Mouse (Mus musculus) embryonic facial prominence, embryonic 11.5 days (tissue): ENCODE results near the gene Gmeb2. TPM values are rescaled to one million over a fixed set of nuclear protein-coding genes. Genes with fewer than 3 reads are reported as not detected.
"Not testable (repeated sequence)": the region's sequence is repeated elsewhere in the genome, so short reads cannot be mapped to it uniquely, and the experiment has no call there.

ENCODE experiments used
- ATAC-seq: fragments of 200-750 bp; cut with Nextera tagmentation; replicated peaks from 2 replicates; pipeline ENCODE4 v1.8.0; 2017; ENCODE audit warnings: low read depth; ENCODE audit not compliant: insufficient number of reproducible peaks, low FRiP score, low TSS enrichment
- DNase-seq: peaks from one replicate; pipeline ENCODE4 v3.0.0-alpha.2; 2015; ENCODE audit warnings: low spot score
- H3K27ac ChIP-seq: fragments of 300-500 bp; sonication (generic); replicated peaks from 2 replicates; pipeline ENCODE4 v1.5.1; 2014; ENCODE audit warnings: mild to moderate bottlenecking, low read depth, low read length, control low read depth
- H3K27me3 ChIP-seq: fragments of 300-500 bp; sonication (generic); 2 replicates; pipeline ENCODE4 v1.6.1; 2014; ENCODE audit warnings: mild to moderate bottlenecking, low read length, moderate library complexity, mixed read lengths; ENCODE audit not compliant: control insufficient read depth, insufficient read depth
- H3K36me3 ChIP-seq: fragments of 300-500 bp; sonication (generic); replicated peaks from 2 replicates; pipeline ENCODE4 v1.6.1; 2014; ENCODE audit warnings: low read depth, mild to moderate bottlenecking, low read length, moderate library complexity, mixed read lengths; ENCODE audit not compliant: control insufficient read depth, insufficient read depth
- H3K4me1 ChIP-seq: fragments of 300-500 bp; sonication (generic); 2 replicates; pipeline ENCODE4 v1.6.1; 2014; ENCODE audit warnings: low read length, mixed read lengths; ENCODE audit not compliant: control insufficient read depth, insufficient read depth
- H3K4me2 ChIP-seq: fragments of 300-500 bp; sonication (generic); 2 replicates; pipeline ENCODE4 v1.6.1; 2014; ENCODE audit warnings: low read depth, mild to moderate bottlenecking, control low read depth, low read length, moderate library complexity
- H3K4me3 ChIP-seq: fragments of 300-500 bp; sonication (generic); 2 replicates; pipeline ENCODE4 v1.5.1; 2014; ENCODE audit warnings: low read depth, low read length, control low read depth
- H3K9ac ChIP-seq: fragments of 300-500 bp; sonication (generic); replicated peaks from 2 replicates; pipeline ENCODE4 v1.6.1; 2014; ENCODE audit warnings: mild to moderate bottlenecking, control low read depth, low read length
- H3K9me3 ChIP-seq: fragments of 300-500 bp; sonication (generic); replicated peaks from 2 replicates; pipeline ENCODE4 v1.6.1; 2016; ENCODE audit warnings: mild to moderate bottlenecking, low read length, inconsistent platforms, mixed read lengths; ENCODE audit not compliant: control insufficient read depth
- WGBS: fragments of 180-500 bp; shearing (Covaris S2); extraction: QIAGEN DNeasy Blood & Tissue Kit; methylation state at CpG from one replicate; pipeline ENCODE4 v1.1.7; 2014; 5-methylcytosine and 5-hydroxymethylcytosine counted together
- polyA plus RNA-seq: library from polyadenylated mRNA; unstranded; fragments of >200 nt; fragmentation: Nextera tagmentation; extraction: Ambion mirVana; gene quantifications from 2 replicates; pipeline ENCODE4 v1.2.1, GENCODE M21; 2014

Gene Gmeb2
- polyA plus RNA-seq = 18.0 and 18.3 TPM in 2 replicates

DNA sequence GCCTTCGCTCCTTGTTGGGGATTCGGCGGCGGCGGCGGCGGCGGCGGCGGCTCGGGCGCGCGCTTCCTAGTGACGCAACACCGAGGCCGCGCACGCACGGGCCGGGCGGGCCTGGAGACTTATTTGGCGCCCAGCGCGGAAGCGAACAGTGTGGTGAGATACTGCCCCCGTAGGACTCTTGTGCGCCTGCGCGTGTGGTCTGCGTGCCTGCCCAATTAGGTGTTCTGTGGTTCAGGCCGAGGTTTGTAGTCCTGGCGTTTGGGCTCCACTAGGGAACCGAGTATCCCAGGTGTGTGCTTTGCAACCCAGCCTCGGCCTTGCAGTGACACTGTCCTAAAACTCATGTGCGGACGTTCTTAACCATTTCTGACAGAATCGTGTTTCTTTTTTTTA lies at the start of gene Gmeb2:
Gmeb2 (minus strand) TSS at position 78 of the 393 bp plus-strand sequence.
- ATAC-seq = peak; percentile 95
- not testable (repeated sequence) for H3K27me3 ChIP-seq, H3K4me1 ChIP-seq, H3K36me3 ChIP-seq, H3K9me3 ChIP-seq
- Histone ChIP-seq H3K4me2 (peak within 1 kb of the TSS; percentile 45), H3K9ac (peak within 1 kb of the TSS; percentile 85), H3K27ac (peak within 1 kb of the TSS; percentile 92), H3K4me3 (peak within 1 kb of the TSS; percentile 65)
- under 1% methylated on average over 34 of the region's 38 CpGs for WGBS
- peak; percentile 98 for DNase-seq

GRCm38 (mm10) chr2:181334023-181334422 lies 46.2 kb upstream of the Gmeb2 start:
- Histone ChIP-seq H3K27me3 (no peaks in the 10 kb centered on the region), H3K4me1 (no peaks in the 10 kb centered on the region), H3K9me3 (no peaks in the 10 kb centered on the region), H3K9ac (no peak overlapping the region), H3K4me2 (no peak overlapping the region), H3K27ac (no peak overlapping the region), H3K36me3 (no peaks in the 10 kb centered on the region; the same call in none of the 2 replicates), H3K4me3 (no peak overlapping the region)
- DNase-seq = peak; percentile 79
- WGBS = 58% methylated on average over 3 of the region's 3 CpGs
- ATAC-seq = 0 out of 2 replicates have a peak, but pooled peaks have one; percentile 65

GRCm38 (mm10) chr2:181332542-181332941 lies 44.7 kb upstream of the Gmeb2 start:
- Histone ChIP-seq H3K9ac (no peak overlapping the region), H3K36me3 (no peaks in the 10 kb centered on the region; the same call in none of the 2 replicates), H3K27ac (no peak overlapping the region), H3K27me3 (no peaks in the 10 kb centered on the region), H3K4me1 (no peaks in the 10 kb centered on the region), H3K4me2 (no peak overlapping the region), H3K4me3 (no peak overlapping the region), H3K9me3 (no peaks in the 10 kb centered on the region)
- DNase-seq = no peak
- ATAC-seq = no peak

GRCm38 (mm10) chr2:181326098-181326497 lies 38.3 kb upstream of the Gmeb2 start:
- H3K27ac ChIP-seq = no peak overlapping the region
- WGBS = 91% methylated on average over 2 of the region's 2 CpGs
- H3K9ac ChIP-seq = no peak overlapping the region
- no peak overlapping the region for H3K4me2 ChIP-seq
- no peaks in the 10 kb centered on the region for H3K4me1 ChIP-seq
- no peaks in the 10 kb centered on the region for H3K27me3 ChIP-seq
- H3K36me3 ChIP-seq = peaks cover 4% of the 10 kb centered on the region
- H3K4me3 ChIP-seq = no peak overlapping the region
- no peak for ATAC-seq
- no peaks in the 10 kb centered on the region for H3K9me3 ChIP-seq
- DNase-seq = no peak

DNA sequence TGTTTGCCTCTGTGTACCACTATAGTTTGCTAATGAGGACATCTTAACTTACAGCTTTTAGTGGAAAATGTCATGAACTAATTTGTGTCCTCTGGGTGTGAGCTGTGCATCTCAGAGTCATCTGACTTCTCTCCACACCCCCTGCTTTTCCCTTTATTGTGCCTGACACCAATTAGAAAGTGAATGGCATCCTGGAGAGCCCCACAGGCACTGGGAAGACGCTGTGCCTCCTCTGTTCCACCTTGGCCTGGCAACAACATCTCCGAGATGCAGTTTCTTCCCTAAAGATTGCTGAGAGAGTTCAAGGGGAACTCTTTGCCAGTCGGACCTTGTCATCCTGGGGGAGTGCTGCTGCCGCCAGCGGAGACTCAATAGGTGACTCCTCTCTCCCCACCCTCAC lies 34.3 kb upstream of the Gmeb2 start:
- no peak overlapping the region for H3K9ac ChIP-seq
- H3K4me2 ChIP-seq = no peak overlapping the region
- 67% methylated on average over 5 of the region's 5 CpGs for WGBS
- H3K36me3 ChIP-seq = 0 out of 2 replicates have a peak, but pooled peaks cover 4% of the 10 kb centered on the region
- H3K9me3 ChIP-seq = no peaks in the 10 kb centered on the region
- DNase-seq (no peak), ATAC-seq (no peak)
- H3K4me1 ChIP-seq = no peaks in the 10 kb centered on the region
- H3K27me3 ChIP-seq = no peaks in the 10 kb centered on the region
- no peak overlapping the region for H3K4me3 ChIP-seq
- no peak overlapping the region for H3K27ac ChIP-seq

DNA sequence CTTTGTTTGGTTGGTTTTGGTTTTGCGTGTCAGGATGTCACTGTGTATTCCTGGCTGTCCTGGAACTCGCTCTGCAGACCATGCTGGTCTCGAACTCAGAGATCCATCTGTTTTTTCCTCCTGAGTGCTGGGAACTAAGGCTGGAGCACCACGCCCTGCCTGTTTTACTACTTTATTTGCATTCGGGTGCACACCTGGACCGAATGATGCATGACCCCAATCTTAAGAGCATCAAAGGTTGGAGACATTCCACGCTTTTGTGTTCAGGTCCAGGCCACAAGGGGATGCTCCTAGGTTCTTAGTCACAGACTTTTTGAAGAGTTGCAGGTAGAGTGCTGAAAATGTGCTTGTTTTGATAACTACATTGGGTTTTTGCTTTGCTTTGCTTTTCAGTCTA lies 32.3 kb upstream of the Gmeb2 start:
- no peak overlapping the region for H3K27ac ChIP-seq
- H3K4me2 ChIP-seq = peak overlapping the region; percentile 73
- H3K36me3 ChIP-seq = no peaks in the 10 kb centered on the region
- no peaks in the 10 kb centered on the region for H3K4me1 ChIP-seq
- H3K9me3 ChIP-seq = no peaks in the 10 kb centered on the region
- WGBS = 11% methylated on average over 7 of the region's 7 CpGs
- ATAC-seq (no peak; the same call in 1 of the 2 replicates), DNase-seq (no peak)
- H3K9ac ChIP-seq = peak overlapping the region; percentile 67
- no peaks in the 10 kb centered on the region for H3K27me3 ChIP-seq
- peak overlapping the region; percentile 61 for H3K4me3 ChIP-seq

GRCm38 (mm10) chr2:181319248-181320102 lies 31.6 kb upstream of the Gmeb2 start, which contains the start of gene Rtel1:
Gene Rtel1 (plus strand): TSS chr2:181319739.
- DNase-seq = peak; percentile 93
- Histone ChIP-seq H3K9ac (peak within 1 kb of the TSS; percentile 67), H3K27ac (peak within 1 kb of the TSS; percentile 28; the same call in 1 of the 2 replicates), H3K4me2 (peak within 1 kb of the TSS; percentile 73), H3K36me3 (no peaks in the 10 kb centered on the region), H3K4me3 (peak within 1 kb of the TSS; percentile 61), H3K27me3 (peaks cover 3% of the 10 kb centered on the region), H3K4me1 (no peaks in the 10 kb centered on the region), H3K9me3 (no peaks in the 10 kb centered on the region)
- 7% methylated on average over 40 of the region's 40 CpGs for WGBS
- ATAC-seq = peak; percentile 86
